Mouse (Mus musculus) kidney, postnatal 0 days (tissue): Measurements from ENCODE around the gene Atxn10. TPM values are rescaled to one million over a fixed set of nuclear protein-coding genes. Genes with fewer than 3 reads are reported as not detected.

Experiments
- ATAC-seq: fragments of 200-750 bp; cut with Nextera tagmentation; replicated peaks from 2 replicates; pipeline ENCODE4 v1.8.0; 2017; ENCODE audit warnings: low read depth, moderate number of reproducible peaks, moderate TSS enrichment, moderate library complexity; ENCODE audit not compliant: low FRiP score
- DNase-seq: peaks from one replicate; pipeline ENCODE4 v3.0.0-alpha.2; 2016; ENCODE audit warnings: low spot score
- H3K27ac ChIP-seq: fragments of 300-500 bp; sonication (generic); 2 replicates; pipeline ENCODE4 v1.5.1; 2014; ENCODE audit warnings: mild to moderate bottlenecking
- H3K27me3 ChIP-seq: fragments of 300-500 bp; sonication (generic); 2 replicates; pipeline ENCODE4 v1.6.1; 2014; ENCODE audit warnings: low read length, mixed read lengths; ENCODE audit not compliant: insufficient read depth
- H3K36me3 ChIP-seq: fragments of 300-500 bp; sonication (generic); 2 replicates; pipeline ENCODE4 v1.6.1; 2014; ENCODE audit warnings: low read length, mixed read lengths; ENCODE audit not compliant: insufficient read depth
- H3K4me1 ChIP-seq: fragments of 300-500 bp; sonication (generic); replicated peaks from 2 replicates; pipeline ENCODE4 v1.6.1; 2014; ENCODE audit warnings: antibody characterized with exemption, low read length, mixed read lengths; ENCODE audit not compliant: insufficient read depth
- H3K4me2 ChIP-seq: fragments of 300-500 bp; sonication (generic); 2 replicates; pipeline ENCODE4 v1.6.1; 2014; ENCODE audit warnings: mild to moderate bottlenecking, low read length, moderate library complexity, mixed read lengths
- H3K4me3 ChIP-seq: fragments of 300-500 bp; sonication (generic); replicated peaks from 2 replicates; pipeline ENCODE4 v1.5.1; 2014; ENCODE audit warnings: low read depth, low read length
- H3K9ac ChIP-seq: fragments of 300-500 bp; sonication (generic); 2 replicates; pipeline ENCODE4 v1.6.1; 2014; ENCODE audit warnings: low read depth, low read length
- H3K9me3 ChIP-seq: fragments of 300-500 bp; sonication (generic); replicated peaks from 2 replicates; pipeline ENCODE4 v1.6.1; 2016; ENCODE audit warnings: low read length, inconsistent platforms, mixed read lengths
- CTCF ChIP-seq: IDR thresholded peaks from 2 replicates; pipeline ENCODE4 v1.5.1; 2016; ENCODE audit warnings: antibody characterized with exemption, low read depth, mild to moderate bottlenecking, moderate library complexity
- WGBS: fragments of 180-500 bp; shearing (Covaris S2); extraction: QIAGEN DNeasy Blood & Tissue Kit; methylation state at CpG from one replicate; pipeline ENCODE4 v1.1.7; 2014; 5-methylcytosine and 5-hydroxymethylcytosine counted together
- polyA plus RNA-seq: library from polyadenylated mRNA; unstranded; fragments of >200 nt; fragmentation: Nextera tagmentation; extraction: Ambion mirVana; gene quantifications from 2 replicates; pipeline ENCODE4 v1.2.1, GENCODE M21; 2015

The Atxn10 gene
- polyA plus RNA-seq, 1 experiment from 2014 or later, result 215 TPM

GRCm38 (mm10) chr15:85480630-85481029 lies 144.6 kb downstream of the Atxn10 start:
- H3K4me1 ChIP-seq, result no peaks in the 10 kb centered on the region
- DNase-seq (peak; percentile 31), ATAC-seq (peak; percentile 36; the same call in 1 of the 2 replicates)
- H3K9me3 ChIP-seq, result no peaks in the 10 kb centered on the region
- no peaks in the 10 kb centered on the region for H3K27me3 ChIP-seq
- H3K9ac ChIP-seq, result no peak overlapping the region
- H3K4me3 ChIP-seq, result no peak overlapping the region
- no peak overlapping the region for H3K27ac ChIP-seq
- 26% methylated on average over 3 of the region's 3 CpGs for WGBS
- no peaks in the 10 kb centered on the region for H3K36me3 ChIP-seq
- peak; percentile 65 for TF ChIP-seq CTCF
- no peak overlapping the region for H3K4me2 ChIP-seq

GRCm38 (mm10) chr15:85488900-85489299 lies 152.9 kb downstream of the Atxn10 start:
- DNase-seq (no peak), ATAC-seq (no peak)
- Histone ChIP-seq H3K27me3 (no peaks in the 10 kb centered on the region), H3K4me1 (no peaks in the 10 kb centered on the region), H3K9ac (no peak overlapping the region), H3K4me3 (no peak overlapping the region), H3K4me2 (no peak overlapping the region), H3K9me3 (no peaks in the 10 kb centered on the region), H3K27ac (no peak overlapping the region), H3K36me3 (no peaks in the 10 kb centered on the region)
- no peak for TF ChIP-seq CTCF
- WGBS, result 66% methylated on average over 10 of the region's 10 CpGs

- ATAC-seq (no peak), DNase-seq (no peak)
- Histone ChIP-seq H3K4me3 (no peak overlapping the region), H3K4me1 (no peaks in the 10 kb centered on the region), H3K4me2 (no peak overlapping the region), H3K27ac (no peak overlapping the region), H3K9ac (no peak overlapping the region), H3K27me3 (no peaks in the 10 kb centered on the region), H3K9me3 (no peaks in the 10 kb centered on the region), H3K36me3 (no peaks in the 10 kb centered on the region)
- TF ChIP-seq CTCF, result no peak
- WGBS, result 74% methylated on average over 7 of the region's 7 CpGs
Measured at GRCm38 (mm10) chr15:85489751-85490150, 153.7 kb downstream of the Atxn10 start.

- Histone ChIP-seq H3K4me3 (no peak overlapping the region), H3K4me1 (no peaks in the 10 kb centered on the region), H3K9ac (no peak overlapping the region), H3K27ac (no peak overlapping the region), H3K36me3 (no peaks in the 10 kb centered on the region), H3K9me3 (no peaks in the 10 kb centered on the region), H3K4me2 (no peak overlapping the region), H3K27me3 (no peaks in the 10 kb centered on the region)
- no peak for TF ChIP-seq CTCF
- WGBS, result 20% methylated on average over 11 of the region's 11 CpGs
- no peak for DNase-seq
- ATAC-seq, result no peak
Measured at GRCm38 (mm10) chr15:85494163-85494621, 158.1 kb downstream of the Atxn10 start.

GRCm38 (mm10) chr15:85497548-85497947 lies 161.5 kb downstream of the Atxn10 start:
- 90% methylated on average over 4 of the region's 4 CpGs for WGBS
- DNase-seq (no peak), ATAC-seq (no peak)
- Histone ChIP-seq H3K27me3 (no peaks in the 10 kb centered on the region), H3K4me1 (no peaks in the 10 kb centered on the region), H3K9ac (no peak overlapping the region), H3K4me3 (no peak overlapping the region), H3K9me3 (no peaks in the 10 kb centered on the region), H3K36me3 (no peaks in the 10 kb centered on the region), H3K4me2 (no peak overlapping the region), H3K27ac (no peak overlapping the region)
- TF ChIP-seq CTCF, result no peak

- Histone ChIP-seq H3K4me3 (no peak overlapping the region), H3K27ac (no peak overlapping the region), H3K9me3 (no peaks in the 10 kb centered on the region), H3K4me1 (no peaks in the 10 kb centered on the region), H3K9ac (no peak overlapping the region), H3K36me3 (no peaks in the 10 kb centered on the region), H3K27me3 (no peaks in the 10 kb centered on the region), H3K4me2 (no peak overlapping the region)
- DNase-seq, result no peak
- TF ChIP-seq CTCF, result no peak
- ATAC-seq, result no peak
- 59% methylated on average over 10 of the region's 10 CpGs for WGBS
Measured at GRCm38 (mm10) chr15:85497981-85498475, 162.0 kb downstream of the Atxn10 start.

- Histone ChIP-seq H3K27ac (no peak overlapping the region), H3K27me3 (no peaks in the 10 kb centered on the region), H3K9me3 (no peaks in the 10 kb centered on the region), H3K36me3 (no peaks in the 10 kb centered on the region), H3K4me2 (no peak overlapping the region), H3K4me3 (no peak overlapping the region), H3K4me1 (no peaks in the 10 kb centered on the region), H3K9ac (no peak overlapping the region)
- WGBS, result 84% methylated on average over 10 of the region's 10 CpGs
- ATAC-seq, result no peak
- DNase-seq, result no peak
- no peak for TF ChIP-seq CTCF
Measured at GRCm38 (mm10) chr15:85500267-85500666, 164.2 kb downstream of the Atxn10 start.
